Mouse (Mus musculus) left cerebral cortex, postnatal 4 days (tissue): ENCODE results near the gene Gm11939. TPM values are rescaled to one million over a fixed set of nuclear protein-coding genes. Genes with fewer than 3 reads are reported as not detected.
"Not testable (repeated sequence)": the region's sequence is repeated elsewhere in the genome, so short reads cannot be mapped to it uniquely, and the experiment has no call there.

ENCODE experiments used
- DNase-seq: peaks from one replicate; pipeline ENCODE4 v3.0.0-alpha.2; 2022
- intact Hi-C: fragments of 180-260 bp; cut with DNase I; formaldehyde crosslinking; loops from one replicate; pipeline ENCODE4 v1.15.1; 2025
- total RNA-seq, 2 experiments: library from RNA; stranded (reverse); gene quantifications; 2 replicates each; pipeline ENCODE4 v1.2.3; 2021

The Gm11939 gene
- not detected for total RNA-seq

DNA sequence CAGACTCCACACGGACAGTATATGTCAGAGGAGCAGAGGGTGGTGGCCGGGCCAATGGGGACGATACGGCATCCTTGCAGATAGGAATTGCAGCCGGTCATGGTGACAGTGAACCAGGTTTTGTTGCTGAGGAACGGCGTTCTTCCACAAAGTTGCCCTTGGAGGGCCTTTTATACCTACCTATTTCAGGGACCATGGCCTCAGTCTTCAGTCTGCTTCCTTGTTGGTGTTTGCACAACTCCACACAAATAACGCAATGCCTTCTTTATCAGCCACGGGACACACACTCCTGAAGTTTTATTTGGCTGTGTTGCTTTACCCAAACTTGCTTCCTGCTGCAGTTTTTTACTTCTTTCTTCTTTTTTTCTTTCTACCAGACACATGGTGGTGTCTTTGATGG, at the start of gene Gm11939:
Gm11939 (minus strand) TSS at position 101 of the 400 bp plus-strand sequence.
- no peak for DNase-seq
- intact Hi-C loops, result no loop called here

- intact Hi-C loops, DNase-seq: not testable (repeated sequence)
Observed at GRCm38 (mm10) chr11:99603208-99603607, 43.9 kb upstream of the Gm11939 start, which contains the start of gene Gm11938. Gene Gm11938, minus strand, starts transcription at chr11:99603308.

- intact Hi-C loops, DNase-seq: not testable (repeated sequence)
Observed at GRCm38 (mm10) chr11:99597742-99598141, 38.5 kb upstream of the Gm11939 start, which contains the start of gene Krtap9-3. Gene Krtap9-3, minus strand, starts transcription at chr11:99598105.

DNA sequence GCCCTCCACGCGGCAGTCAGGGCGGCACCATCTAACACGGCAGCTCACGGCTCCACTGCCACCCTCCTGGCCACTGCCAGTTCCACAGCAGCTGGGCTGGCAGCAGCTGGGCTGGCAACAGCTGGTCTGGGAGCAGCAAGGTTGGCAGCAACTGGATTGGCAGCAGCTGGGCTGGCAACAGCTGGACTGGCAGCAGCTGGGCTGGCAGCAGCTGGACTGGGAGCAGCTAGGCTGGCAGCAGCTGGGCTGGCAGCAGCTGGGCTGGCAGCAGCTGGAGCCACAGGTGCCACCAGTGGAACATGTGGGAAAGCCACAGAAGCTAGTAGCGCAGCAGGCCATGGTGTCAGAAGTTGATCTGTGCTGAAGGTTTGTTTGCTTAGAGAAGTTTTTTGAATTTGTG, 31.7 kb upstream of the Gm11939 start, which contains the start of gene Krtap1-3:
Krtap1-3 (minus strand) TSS at position 359 of the 400 bp plus-strand sequence.
- DNase-seq, result no peak
- intact Hi-C loops, result no loop called here

GRCm38 (mm10) chr11:99585096-99585495, 25.8 kb upstream of the Gm11939 start:
- intact Hi-C loops, result no loop called here
- no peak for DNase-seq

GRCm38 (mm10) chr11:99583245-99583704, 24.0 kb upstream of the Gm11939 start, which contains the start of gene Krtap1-4:
Gene Krtap1-4, minus strand, starts transcription at chr11:99583654.
- DNase-seq, result no peak
- intact Hi-C loops, result no loop called here

DNA sequence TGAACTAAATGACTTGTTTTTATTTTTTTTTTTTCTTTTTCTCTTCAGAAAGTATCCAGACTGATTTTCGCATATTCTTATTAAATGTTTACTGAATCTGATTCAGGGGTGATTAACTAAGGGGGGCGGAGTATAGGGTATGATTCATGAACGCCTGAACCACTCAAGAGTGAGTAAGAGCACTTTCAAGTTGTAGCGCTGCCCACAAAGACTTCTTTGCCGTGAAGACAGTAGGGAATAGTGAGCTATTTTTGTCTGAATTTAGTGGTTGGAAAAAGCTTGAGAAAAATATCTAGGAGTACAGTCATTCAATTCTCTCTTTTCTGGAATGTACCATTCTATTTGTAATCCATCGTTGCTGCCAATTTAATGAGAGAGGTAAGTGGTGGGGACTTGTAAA, 22.3 kb upstream of the Gm11939 start:
- intact Hi-C loops, result no loop called here
- DNase-seq, result no peak

- DNase-seq, result no peak
- intact Hi-C loops, result no loop called here
Observed at GRCm38 (mm10) chr11:99581051-99581450, 21.8 kb upstream of the Gm11939 start.

DNA sequence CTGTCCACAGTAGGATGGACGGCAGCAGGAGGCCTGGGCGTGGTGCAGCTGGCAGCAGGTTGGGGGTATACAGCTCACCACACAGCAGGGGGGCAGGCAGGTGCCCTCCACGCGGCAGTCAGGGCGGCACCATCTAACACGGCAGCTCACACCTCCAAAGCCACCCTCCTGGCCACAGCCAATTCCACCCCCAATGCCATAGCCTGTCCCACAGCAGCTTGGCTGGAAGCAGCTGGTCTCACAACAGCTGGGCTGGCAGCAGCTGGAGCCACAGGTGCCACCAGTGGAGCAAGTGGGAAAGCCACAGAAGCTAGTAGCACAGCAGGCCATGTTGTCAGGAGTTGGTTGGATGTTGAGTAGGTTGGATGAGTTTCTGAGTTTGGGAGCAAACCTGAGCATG, 21.4 kb upstream of the Gm11939 start, which contains the start of gene Krtap1-5:
Krtap1-5 (minus strand) TSS at position 381 of the 400 bp plus-strand sequence.
- intact Hi-C loops, result no loop called here
- DNase-seq, result no peak

DNA sequence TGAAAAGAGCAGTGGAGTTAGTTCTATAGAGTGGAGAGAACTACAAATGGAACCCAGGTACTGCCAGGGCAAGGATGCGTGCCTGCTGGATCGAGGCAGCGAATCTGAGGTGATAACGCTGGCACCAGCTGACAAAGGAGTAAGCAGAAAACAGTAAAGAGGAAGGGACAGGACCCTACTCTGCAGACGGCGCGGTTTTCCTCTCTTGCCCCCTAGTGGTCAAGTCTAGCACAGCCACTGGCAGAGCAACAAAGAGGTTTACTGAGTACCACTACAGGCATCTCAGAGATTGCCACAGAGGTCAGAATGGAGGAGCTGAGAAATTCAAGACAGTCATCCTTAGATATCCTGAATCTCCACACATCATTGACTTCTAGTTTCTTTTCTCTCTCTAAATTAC, 14.8 kb upstream of the Gm11939 start:
- intact Hi-C loops, result no loop called here
- DNase-seq, result peak; percentile 78

GRCm38 (mm10) chr11:99573164-99573563, 13.9 kb upstream of the Gm11939 start:
- no peak for DNase-seq
- intact Hi-C loops, result no loop called here

GRCm38 (mm10) chr11:99566530-99566929, 7.3 kb upstream of the Gm11939 start, which contains the start of gene Krtap3-1:
Gene Krtap3-1, minus strand, starts transcription at chr11:99566630.
- intact Hi-C loops, result no loop called here
- DNase-seq, result no peak

- DNase-seq, result no peak
- intact Hi-C loops, result no loop called here
Observed at GRCm38 (mm10) chr11:99562580-99562979, 3.3 kb upstream of the Gm11939 start.

- intact Hi-C loops, result no loop called here
- no peak for DNase-seq
Observed at GRCm38 (mm10) chr11:99557976-99558745, 1.1 kb downstream of the Gm11939 start.

DNA sequence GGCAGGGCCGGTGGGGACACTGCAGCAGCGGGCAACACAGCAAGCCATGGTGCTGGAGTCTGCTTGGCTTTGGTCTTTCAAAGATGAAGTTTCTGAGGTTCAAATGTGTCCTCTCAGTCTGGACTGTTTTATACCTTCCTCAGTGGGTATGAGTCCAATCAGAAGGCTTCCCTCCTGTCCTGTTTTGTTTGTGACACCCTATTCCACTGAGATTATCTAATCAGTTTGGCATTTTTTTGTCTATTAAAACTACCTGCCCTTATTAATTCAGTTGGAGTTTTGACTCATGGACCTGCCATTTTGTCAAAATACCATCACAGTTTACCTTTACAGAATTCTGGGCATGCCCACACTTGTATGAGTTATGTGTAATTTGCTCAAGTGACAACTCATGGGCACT, 2.5 kb downstream of the Gm11939 start, which contains the start of gene Krtap3-2:
Krtap3-2 (minus strand) TSS at position 101 of the 400 bp plus-strand sequence.
- DNase-seq, result no peak
- intact Hi-C loops, result no loop called here

DNA sequence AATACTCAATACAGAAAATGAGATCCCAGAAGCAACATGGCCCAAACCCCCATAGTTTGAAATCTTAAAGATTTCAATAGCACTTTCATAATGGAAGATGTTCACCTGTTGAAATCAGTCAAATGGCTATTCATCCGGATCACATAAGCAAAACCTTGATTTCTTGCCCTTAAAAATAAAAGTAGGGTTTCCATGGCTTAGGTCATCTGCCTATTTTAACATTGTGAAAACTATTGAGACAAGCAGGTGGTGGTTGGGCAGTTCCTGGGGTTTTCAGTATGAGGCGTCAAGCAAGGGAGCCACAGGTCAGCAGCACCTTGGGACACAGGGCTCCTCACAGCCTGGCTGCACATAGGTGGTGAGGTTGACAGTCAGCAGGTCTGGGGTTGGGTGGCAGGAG, 3.1 kb downstream of the Gm11939 start:
- intact Hi-C loops, result no loop called here
- DNase-seq, result no peak

- intact Hi-C loops, result no loop called here
Observed at GRCm38 (mm10) chr11:99550765-99551164, 8.5 kb downstream of the Gm11939 start, which contains the start of gene Krtap3-3. Gene Krtap3-3, minus strand, starts transcription at chr11:99550865.

DNA sequence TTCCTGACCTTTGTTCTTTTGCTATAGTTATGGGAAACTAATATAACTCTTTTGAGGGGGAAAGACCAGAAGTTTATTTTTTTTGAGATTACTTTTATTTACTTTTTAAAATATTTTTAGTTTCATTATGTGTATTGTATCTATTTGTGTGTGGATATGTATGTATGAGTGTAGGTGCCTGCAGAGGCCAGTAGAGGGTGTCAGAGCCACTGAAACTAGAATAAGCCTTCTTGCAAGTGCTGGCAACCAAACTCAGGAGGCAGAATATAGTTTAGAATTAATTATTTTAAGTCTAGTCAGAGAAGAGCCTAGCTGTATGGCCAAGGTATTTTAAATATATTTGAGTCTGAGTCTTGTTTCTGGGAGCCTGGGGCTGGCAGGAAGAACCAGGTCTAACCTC, 11.4 kb downstream of the Gm11939 start:
- intact Hi-C loops, result no loop called here
- DNase-seq, result no peak

More at GRCm38 (mm10) chr11:99550765-99551164, 8.5 kb downstream of the Gm11939 start, which contains the start of gene Krtap3-3:
- no peak for DNase-seq

DNA sequence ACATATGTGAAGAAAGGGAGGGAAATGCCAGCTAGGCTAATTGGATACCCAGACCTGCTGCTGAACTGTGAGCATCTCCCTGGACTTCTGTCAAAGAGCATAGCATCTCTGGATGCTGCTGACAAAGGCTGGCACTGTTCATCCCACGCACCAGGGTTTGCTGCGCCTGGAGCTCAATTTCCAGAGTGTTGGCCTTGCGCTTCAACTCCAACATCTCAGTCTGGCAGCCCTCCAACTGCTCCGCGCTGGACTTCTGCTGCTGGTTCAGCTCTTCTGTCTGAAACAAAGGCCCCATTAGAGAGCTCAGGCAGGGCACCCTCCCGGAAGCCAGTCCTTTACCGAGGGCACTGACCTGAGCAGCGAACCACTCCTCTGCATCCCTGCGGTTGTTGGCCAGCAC, 19.5 kb downstream of the Gm11939 start:
- intact Hi-C loops, result no loop called here
- peak; percentile 90 for DNase-seq

GRCm38 (mm10) chr11:99521288-99521860, 37.9 kb downstream of the Gm11939 start, which contains the start of gene Krt39:
Gene Krt39, minus strand, starts transcription at chr11:99521338.
- intact Hi-C loops, result no loop called here

GRCm38 (mm10) chr11:99514098-99514497, 45.2 kb downstream of the Gm11939 start:
- intact Hi-C loops, result no loop called here
- DNase-seq, result no peak

More at GRCm38 (mm10) chr11:99521288-99521860, 37.9 kb downstream of the Gm11939 start, which contains the start of gene Krt39:
- DNase-seq, result no peak
